ENCODE assay signal across 29 mouse cellular contexts in the genomic region with DNA sequence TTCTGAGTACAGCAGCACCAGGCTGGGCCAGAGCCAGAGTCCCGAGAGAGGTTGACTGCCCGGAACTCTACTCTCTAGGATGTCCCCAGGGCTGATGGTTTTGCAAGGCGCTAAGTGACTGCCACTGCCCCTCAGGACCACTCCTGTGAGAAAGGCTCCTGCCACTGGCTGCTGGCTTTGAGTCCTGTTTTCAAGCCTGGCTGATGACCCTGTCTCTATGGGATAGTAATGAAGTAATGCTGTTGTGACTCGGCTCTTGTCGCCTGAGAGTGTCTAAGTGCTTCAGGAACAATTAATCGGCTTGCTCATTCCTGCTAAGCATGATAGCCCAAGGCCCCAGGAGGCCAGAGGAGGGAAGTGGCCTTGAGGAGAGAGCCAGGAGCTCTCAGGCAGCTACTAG. TPM values are rescaled to one million over a fixed set of nuclear protein-coding genes. Genes with fewer than 3 reads are reported as not detected.
"Had no signal": no experiment of that assay in that cellular context is flagged by ENCODE, and none has a peak within 500 bp of the region (broad histone marks: within the 10 kb centered on the region; RNA-seq: fewer than 3 reads in every experiment).

No protein-coding gene starts in this region.

- H3K9ac ChIP-seq: kidney, embryonic 15.5 days; limb, embryonic 12.5 days; limb, embryonic 15.5 days; liver, embryonic 14.5 days; liver, postnatal 0 days; lung, embryonic 14.5 days; midbrain, embryonic 12.5 days; midbrain, embryonic 15.5 days had no signal

- H3K9me3 ChIP-seq: kidney, embryonic 15.5 days; limb, embryonic 15.5 days; midbrain, embryonic 12.5 days; midbrain, embryonic 15.5 days had no signal

- H3K27ac ChIP-seq: kidney, embryonic 15.5 days; limb, embryonic 12.5 days; limb, embryonic 15.5 days; liver, embryonic 14.5 days; macrophage; midbrain, embryonic 12.5 days; midbrain, embryonic 15.5 days; stomach, postnatal 0 days had no signal

- DNase-seq: kidney, adult 2 months; kidney, postnatal 14 days; left cerebral cortex, postnatal 4 days; liver, postnatal 0 days; lung, embryonic 14.5 days; right cerebral cortex, adult 18-20 months; right cerebral cortex, postnatal 14 days; right cerebral cortex, postnatal 4 days; thymus, adult 2 months; thymus, postnatal 14 days; thymus, postnatal 4 days had no signal

- H3K4me3 ChIP-seq: kidney, embryonic 15.5 days; limb, embryonic 12.5 days; limb, embryonic 15.5 days; midbrain, embryonic 12.5 days; midbrain, embryonic 15.5 days had no signal

- H3K27me3 ChIP-seq: midbrain, embryonic 15.5 days had no signal

- ATAC-seq: intestine, postnatal 0 days; liver, postnatal 0 days; lung, postnatal 0 days; midbrain, embryonic 15.5 days had no signal

- H3K4me2 ChIP-seq: kidney, embryonic 15.5 days; limb, embryonic 12.5 days; limb, embryonic 15.5 days; liver, embryonic 11.5 days; lung, embryonic 14.5 days; midbrain, embryonic 12.5 days; midbrain, embryonic 15.5 days had no signal

- H3K36me3 ChIP-seq: kidney, embryonic 15.5 days; limb, embryonic 12.5 days; limb, embryonic 15.5 days; midbrain, embryonic 12.5 days; midbrain, embryonic 15.5 days had no signal

- H3K4me1 ChIP-seq: kidney, embryonic 15.5 days; limb, embryonic 12.5 days; limb, embryonic 15.5 days; midbrain, embryonic 12.5 days; midbrain, embryonic 15.5 days had no signal

RNA-seq across cellular contexts. Expression of a gene that starts 45.8 kb away (rescaled TPM):
- total RNA-seq: layer of hippocampus, adult 18-20 months; layer of hippocampus, postnatal 14 days; left cerebral cortex, adult 8-10 months; left cerebral cortex, postnatal 14 days; left cerebral cortex, postnatal 4 days; megakaryocyte, adult 5-6 weeks; neutrophil, adult 5-6 weeks had no signal
- polyA plus RNA-seq: intestine, postnatal 0 days; limb, embryonic 15.5 days; liver, embryonic 11.5 days; liver, embryonic 14.5 days; liver, postnatal 0 days; lung, embryonic 14.5 days; lung, postnatal 0 days; macrophage; midbrain, embryonic 15.5 days; stomach, embryonic 14.5 days; stomach, postnatal 0 days had no signal
